Comparison of ENCODE assay signal across 18 mouse cellular contexts in genomic region chr2:60836237-60836636, GRCm38 (mm10).
DNase-seq lines count a peak whose midpoint lies in the region; ATAC-seq and TF ChIP-seq lines count a peak whose summit lies in the region.
"Had no signal": no experiment of that assay in that cellular context is flagged by ENCODE, and none has a peak within 500 bp of the region (broad histone marks: within the 10 kb centered on the region; RNA-seq: fewer than 3 reads in every experiment).

No protein-coding gene starts in this region.

- no peak for ATAC-seq in hindbrain, embryonic 13.5 days (ENCODE audit: low FRiP score)
- no peak for ATAC-seq in hindbrain, embryonic 16.5 days
- no peak for ATAC-seq in lung, embryonic 16.5 days (ENCODE audit: low read depth)
- ATAC-seq in stomach, postnatal 0 days (ENCODE audit: low FRiP score, low TSS enrichment): no peak
- no peak for ATAC-seq in activated CD4-positive, CD25-positive, alpha-beta regulatory T cell, adult 4 months
- ATAC-seq: intestine, embryonic 15.5 days had no signal

- no peak for TF ChIP-seq EP300 in stomach, postnatal 0 days (optimal IDR thresholded peaks at IDR 0.05)

- 0 out of 2 replicates have a peak overlapping the region, but pooled peaks have one; percentile 10 for H3K27ac ChIP-seq in hindbrain, embryonic 13.5 days
- H3K27ac ChIP-seq in hindbrain, embryonic 16.5 days (ENCODE audit: low read depth, low read length): no peak overlapping the region
- peak overlapping the region; percentile 17; the same call in 1 of the 2 replicates for H3K27ac ChIP-seq in lung, embryonic 16.5 days (ENCODE audit: low read length)
- no peak overlapping the region for H3K27ac ChIP-seq in stomach, postnatal 0 days (replicated peaks)
- H3K27ac ChIP-seq: embryonic facial prominence, embryonic 13.5 days; intestine, embryonic 15.5 days; limb, embryonic 13.5 days; midbrain, embryonic 10.5 days had no signal

- no peak overlapping the region for H3K4me2 ChIP-seq in hindbrain, embryonic 13.5 days
- no peak overlapping the region for H3K4me2 ChIP-seq in hindbrain, embryonic 16.5 days (ENCODE audit: low read length)
- H3K4me2 ChIP-seq in lung, embryonic 16.5 days (ENCODE audit: low read depth, low read length): no peak overlapping the region
- H3K4me2 ChIP-seq in stomach, postnatal 0 days (replicated peaks; ENCODE audit: low read depth): no peak overlapping the region
- H3K4me2 ChIP-seq: embryonic facial prominence, embryonic 13.5 days; heart, embryonic 12.5 days; intestine, embryonic 15.5 days; limb, embryonic 13.5 days had no signal

- H3K4me1 ChIP-seq in hindbrain, embryonic 13.5 days (replicated peaks): peaks cover 27% of the 10 kb centered on the region
- peaks cover 8% of the 10 kb centered on the region for H3K4me1 ChIP-seq in hindbrain, embryonic 16.5 days (ENCODE audit: control insufficient read depth, insufficient read depth, low read depth, low read length)
- peaks cover 35% of the 10 kb centered on the region for H3K4me1 ChIP-seq in lung, embryonic 16.5 days (replicated peaks; ENCODE audit: control insufficient read depth, insufficient read depth, low read length)
- H3K4me1 ChIP-seq in stomach, postnatal 0 days (replicated peaks; ENCODE audit: control insufficient read depth, insufficient read depth): no peaks in the 10 kb centered on the region
- H3K4me1 ChIP-seq: intestine, embryonic 15.5 days had no signal

- H3K27me3 ChIP-seq in hindbrain, embryonic 13.5 days: no peaks in the 10 kb centered on the region
- H3K27me3 ChIP-seq in hindbrain, embryonic 16.5 days (replicated peaks; ENCODE audit: control insufficient read depth, insufficient read depth, low read length): no peaks in the 10 kb centered on the region
- no peaks in the 10 kb centered on the region for H3K27me3 ChIP-seq in lung, embryonic 16.5 days (ENCODE audit: control insufficient read depth, insufficient read depth, low read depth, low read length)
- H3K27me3 ChIP-seq in stomach, postnatal 0 days (ENCODE audit: control insufficient read depth, insufficient read depth, low read length): no peaks in the 10 kb centered on the region
- H3K27me3 ChIP-seq: embryonic facial prominence, embryonic 13.5 days; heart, embryonic 12.5 days; intestine, embryonic 15.5 days; limb, embryonic 13.5 days had no signal

- H3K4me3 ChIP-seq in hindbrain, embryonic 13.5 days: no peak overlapping the region
- H3K4me3 ChIP-seq in hindbrain, embryonic 16.5 days (ENCODE audit: low read length): no peak overlapping the region
- no peak overlapping the region for H3K4me3 ChIP-seq in lung, embryonic 16.5 days (ENCODE audit: low read length)
- H3K4me3 ChIP-seq in stomach, postnatal 0 days (ENCODE audit: low read depth, low read length): no peak overlapping the region
- H3K4me3 ChIP-seq: embryonic facial prominence, embryonic 13.5 days; heart, embryonic 12.5 days; intestine, embryonic 15.5 days; limb, embryonic 13.5 days; midbrain, embryonic 10.5 days had no signal

- 89% methylated on average over 7 of the region's 7 CpGs for WGBS in hindbrain, embryonic 13.5 days
- 89% methylated on average over 7 of the region's 7 CpGs for WGBS in hindbrain, embryonic 16.5 days
- WGBS in lung, embryonic 16.5 days: 89% methylated on average over 7 of the region's 7 CpGs
- 95% methylated on average over 7 of the region's 7 CpGs for WGBS in stomach, postnatal 0 days

- peak; percentile 18 for DNase-seq in adrenal gland, postnatal 14 days
- DNase-seq in adrenal gland, postnatal 36 days: no peak
- no peak for DNase-seq in lung, postnatal 4 days
- no peak for DNase-seq in stomach, postnatal 0 days (ENCODE audit: low spot score)
- DNase-seq: adrenal gland, postnatal 25 days; cerebellum, adult 8-10 months; gastrocnemius, postnatal 25 days; kidney, postnatal 10 days; thymus, postnatal 25 days had no signal

- no peak overlapping the region for H3K9ac ChIP-seq in hindbrain, embryonic 13.5 days
- no peak overlapping the region for H3K9ac ChIP-seq in hindbrain, embryonic 16.5 days (ENCODE audit: low read depth, low read length)
- H3K9ac ChIP-seq in lung, embryonic 16.5 days (ENCODE audit: low read length): no peak overlapping the region
- H3K9ac ChIP-seq in stomach, postnatal 0 days (ENCODE audit: low read length): no peak overlapping the region
- H3K9ac ChIP-seq: embryonic facial prominence, embryonic 13.5 days; heart, embryonic 12.5 days; intestine, embryonic 15.5 days; limb, embryonic 13.5 days had no signal

- peak; percentile 12; the same call in 1 of the 2 replicates for TF ChIP-seq CTCF in stomach, postnatal 0 days (IDR thresholded peaks at IDR 0.05; ENCODE audit: low read depth)

- H3K36me3 ChIP-seq in hindbrain, embryonic 13.5 days: no peaks in the 10 kb centered on the region
- H3K36me3 ChIP-seq in hindbrain, embryonic 16.5 days (ENCODE audit: control insufficient read depth, insufficient read depth, low read length): no peaks in the 10 kb centered on the region
- peaks cover 2% of the 10 kb centered on the region; the same call in 1 of the 2 replicates for H3K36me3 ChIP-seq in lung, embryonic 16.5 days (ENCODE audit: control insufficient read depth, insufficient read depth, low read length)
- H3K36me3 ChIP-seq in stomach, postnatal 0 days (ENCODE audit: control insufficient read depth, insufficient read depth, low read length): peaks cover 4% of the 10 kb centered on the region; the same call in 1 of the 2 replicates
- H3K36me3 ChIP-seq: midbrain, embryonic 10.5 days had no signal

- no peaks in the 10 kb centered on the region for H3K9me3 ChIP-seq in hindbrain, embryonic 13.5 days
- H3K9me3 ChIP-seq in hindbrain, embryonic 16.5 days (ENCODE audit: control insufficient read depth, low read length): no peaks in the 10 kb centered on the region
- no peaks in the 10 kb centered on the region for H3K9me3 ChIP-seq in lung, embryonic 16.5 days (ENCODE audit: control insufficient read depth, low read length)
- H3K9me3 ChIP-seq in stomach, postnatal 0 days (ENCODE audit: control insufficient read depth, low read length): no peaks in the 10 kb centered on the region
- H3K9me3 ChIP-seq: embryonic facial prominence, embryonic 13.5 days; heart, embryonic 12.5 days; intestine, embryonic 15.5 days; limb, embryonic 13.5 days; midbrain, embryonic 10.5 days had no signal

Comparison
In these comparisons a context has a peak if more than half of its experiments do, and no peak if none do; other contexts are left out.
1. H3K27ac ChIP-seq: peak in hindbrain, embryonic 13.5 days (single experiment) and lung, embryonic 16.5 days (single experiment); none in hindbrain, embryonic 16.5 days (single experiment) and stomach, postnatal 0 days (single experiment).